Mouse (Mus musculus) heart, adult 2 months (tissue): ENCODE measurements around the gene Mdh1. TPM values are rescaled to one million over a fixed set of nuclear protein-coding genes. Genes with fewer than 3 reads are reported as not detected.
"Not testable (repeated sequence)": the region's sequence is repeated elsewhere in the genome, so short reads cannot be mapped to it uniquely, and the experiment has no call there.

Source experiments
- DNase-seq, 2 experiments: peaks; one replicate each; pipeline ENCODE4 v3.0.0; 2021
- H3K27ac ChIP-seq: fragments of 200-600 bp; 2 replicates; pipeline ENCODE4 v1.8.1; 2022
- H3K27me3 ChIP-seq: fragments of 200-500 bp; 2 replicates; pipeline ENCODE4 v1.6.1; 2012; ENCODE audit warnings: mild to moderate bottlenecking, low read length, inconsistent platforms, mixed read lengths; ENCODE audit not compliant: control insufficient read depth, insufficient read depth
- H3K36me3 ChIP-seq: fragments of 200-500 bp; 2 replicates; pipeline ENCODE4 v1.6.1; 2012; ENCODE audit warnings: low read length, inconsistent platforms; ENCODE audit not compliant: control insufficient read depth, insufficient read depth
- H3K4me1 ChIP-seq: fragments of 200-500 bp; 2 replicates; pipeline ENCODE4 v1.6.1; 2011; ENCODE audit warnings: low read length; ENCODE audit not compliant: control insufficient read depth, insufficient read depth
- H3K4me3 ChIP-seq: fragments of 200-600 bp; 2 replicates; pipeline ENCODE4 v1.8.1; 2022
- H3K79me2 ChIP-seq: fragments of 200-500 bp; replicated peaks from 2 replicates; pipeline ENCODE4 v1.6.1; 2012; ENCODE audit warnings: mild to moderate bottlenecking, inconsistent platforms, low read length, moderate library complexity, mixed read lengths; ENCODE audit not compliant: control insufficient read depth, insufficient read depth
- H3K9ac ChIP-seq: fragments of 200-500 bp; 2 replicates; pipeline ENCODE4 v1.6.1; 2012; ENCODE audit warnings: low read depth, mild to moderate bottlenecking, control low read depth, inconsistent platforms, low read length, mixed read lengths
- WGBS: fragments of 180-500 bp; shearing (Covaris S2); methylation state at CpG from one replicate; pipeline ENCODE4 v1.1.7; 2018; 5-methylcytosine and 5-hydroxymethylcytosine counted together
- intact Hi-C: fragments of 180-260 bp; cut with DNase I; formaldehyde crosslinking; loops from one replicate; pipeline ENCODE4 v1.15.1; 2025
- microRNA-seq, 2 experiments: library from miRNA; unstranded; fragments of <30 nt; microRNA quantifications; one replicate each; pipeline ENCODE4 v1.2.0; 2021
- polyA plus RNA-seq: library from polyadenylated mRNA; depleted of rRNA; stranded (reverse); fragments of >200 nt; gene quantifications from 2 replicates; pipeline ENCODE4 v1.2.3, GENCODE M21; 2012; rRNA removed
- total RNA-seq, 2 experiments: library from RNA; stranded (reverse); gene quantifications; 2 replicates each; pipeline ENCODE4 v1.2.3; 2021

The Mdh1 gene
- total and polyA plus RNA-seq, 3 experiments, result 1,485 to 2,577 (median 2,315) TPM

GRCm38 (mm10) chr11:21507073-21507472, 65.1 kb downstream of the Mdh1 start:
- WGBS, result 76% methylated on average over 5 of the region's 5 CpGs
- H3K4me1 ChIP-seq, intact Hi-C loops, DNase-seq, H3K4me3 ChIP-seq, H3K27ac ChIP-seq, H3K27me3 ChIP-seq, H3K9ac ChIP-seq, H3K36me3 ChIP-seq, H3K79me2 ChIP-seq: not testable (repeated sequence)

Small RNAs within 50 kb of the gene (microRNA-seq; reads per million reads assigned to microRNA genes)
- gene Gm22990, result 0 reads per million in 2 experiments

Other genes starting within 250 kb of the Mdh1 start
- 100 to 1,000 TPM; 214 to 235 TPM for gene Ugp2, start 201.2 kb downstream of the Mdh1 start, total RNA-seq
- 34.0 and 74.8 TPM in 2 replicates for gene Ugp2, start 201.2 kb downstream of the Mdh1 start, polyA plus RNA-seq
- 1 to 10 TPM; 4.2 to 5.4 TPM for gene Wdpcp, start 132 bp downstream of the Mdh1 start, total RNA-seq
- gene Wdpcp, start 132 bp downstream of the Mdh1 start, polyA plus RNA-seq, result 1.4 and 5.8 TPM in 2 replicates